Mouse (Mus musculus): Measurements from ENCODE around the gene Iyd.

Iyd gene

DNA sequence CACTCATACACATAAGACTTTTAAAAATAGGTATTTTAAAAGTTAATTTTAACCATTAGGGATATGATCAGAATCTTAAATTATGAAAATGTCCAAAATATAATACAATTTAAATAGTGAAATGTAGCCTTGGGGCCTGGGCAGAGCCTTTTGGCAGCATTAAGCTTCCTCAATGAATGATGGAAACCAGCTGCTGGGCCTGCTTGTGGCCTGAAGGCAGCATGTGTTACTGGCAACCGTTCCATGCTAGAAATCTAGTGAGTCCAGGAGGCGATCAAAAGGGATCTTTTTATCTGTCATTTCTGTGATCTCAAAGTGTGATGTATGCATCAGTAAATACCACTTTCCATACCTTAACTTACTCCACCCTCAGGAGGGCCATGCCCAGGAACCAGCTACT is 9.3 kb downstream of the Iyd start:
- no peak for DNase-seq (ENCODE audit: low spot score)

DNA sequence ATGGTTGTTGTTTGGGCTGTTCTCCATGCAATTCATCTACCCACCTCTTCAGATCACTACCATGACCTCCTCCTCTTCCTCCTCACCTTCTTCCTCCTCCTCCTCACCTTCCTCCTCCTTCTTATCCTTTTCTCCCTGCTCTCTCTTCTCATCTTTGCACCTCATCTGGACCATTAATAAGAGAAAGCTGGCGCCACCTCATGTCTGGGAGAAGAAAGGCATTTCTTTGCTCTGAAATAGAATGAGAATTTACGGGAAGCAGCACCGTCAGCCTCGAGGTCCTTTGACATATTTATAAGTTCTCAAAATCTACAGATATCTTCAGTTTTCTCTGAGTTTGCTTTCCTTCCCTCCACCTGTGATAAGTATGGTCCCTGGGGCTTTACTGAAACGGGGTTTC is 15.1 kb downstream of the Iyd start:
- DNase-seq (ENCODE audit: low spot score), result no peak

DNA sequence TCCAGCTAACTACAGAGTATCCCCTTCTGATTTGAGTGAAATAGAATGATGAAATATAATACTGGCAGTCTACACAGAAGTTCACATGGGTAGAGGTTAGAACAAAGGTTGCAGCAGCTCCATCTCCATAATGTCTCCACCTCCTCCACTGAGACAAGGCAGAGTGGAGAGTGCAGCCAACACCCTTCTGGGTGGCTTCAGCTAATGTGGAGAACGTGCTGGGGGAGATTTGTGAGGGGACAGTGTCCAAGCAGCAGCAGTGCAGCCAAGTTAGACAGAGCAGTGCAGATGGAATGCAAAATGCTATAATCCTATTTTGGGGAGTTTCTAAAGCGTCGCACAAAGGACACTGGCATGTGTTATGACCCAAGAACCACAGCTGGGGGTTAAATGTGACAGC is 16.5 kb downstream of the Iyd start:
- DNase-seq (ENCODE audit: low spot score), result no peak

DNA sequence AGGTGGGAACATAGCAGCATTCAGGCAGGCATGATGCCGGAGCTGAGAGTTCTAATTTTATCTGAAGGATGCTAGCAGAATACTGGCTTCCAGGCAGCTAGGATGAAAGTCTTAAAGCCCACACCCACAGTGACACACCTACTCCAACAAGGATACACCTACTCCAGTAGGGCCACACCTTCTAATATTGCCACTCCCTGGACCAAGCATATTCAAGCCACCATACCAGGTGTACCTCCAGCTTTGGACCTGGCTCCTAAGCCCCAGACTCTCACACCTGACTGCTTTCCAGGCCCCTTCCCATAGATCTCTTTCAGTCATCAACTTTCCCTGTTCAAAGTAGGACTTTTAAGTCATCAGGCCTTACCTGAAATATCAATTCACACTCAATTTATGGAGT is 19.1 kb downstream of the Iyd start:
- no peak for DNase-seq (ENCODE audit: low spot score)

DNA sequence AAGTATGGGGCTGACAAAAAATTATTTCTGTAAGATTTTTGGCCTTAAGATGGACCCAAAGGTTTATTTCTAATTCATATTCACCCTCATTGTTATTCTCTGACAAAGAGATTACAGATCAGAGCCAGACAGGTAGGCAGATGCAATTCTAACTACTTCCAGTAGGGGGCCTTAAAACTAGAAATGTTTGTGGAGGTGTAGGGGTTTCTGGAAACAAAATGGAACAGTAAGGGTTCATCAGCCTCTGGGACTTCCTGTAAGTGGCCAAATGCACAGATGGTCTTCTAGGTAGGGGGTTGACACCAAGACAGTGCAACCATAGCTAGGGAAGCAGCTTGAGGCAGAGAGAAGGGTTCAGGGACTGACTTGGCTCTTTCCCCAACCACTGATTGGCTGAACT is 22.1 kb downstream of the Iyd start:
- DNase-seq (ENCODE audit: low spot score), result no peak

DNA sequence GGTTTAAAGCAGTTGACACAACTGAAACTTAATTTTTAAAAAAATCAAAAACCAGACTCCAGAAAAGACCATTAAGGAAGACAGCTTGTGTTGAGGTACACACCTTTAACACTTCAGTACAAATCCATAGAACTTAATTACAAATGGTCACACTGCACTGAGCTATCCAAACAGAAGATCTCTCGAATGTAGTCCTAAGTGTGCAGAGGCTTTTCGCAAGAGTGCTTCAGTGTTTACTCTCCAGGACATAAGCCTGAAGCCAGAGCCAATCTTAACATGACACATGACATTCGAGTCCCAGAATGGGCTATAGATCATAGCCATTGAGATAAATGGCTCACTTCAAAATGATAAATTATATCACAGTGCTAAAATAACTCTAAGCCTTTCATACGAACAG is 25.1 kb downstream of the Iyd start:
- DNase-seq (ENCODE audit: low spot score), result no peak

DNA sequence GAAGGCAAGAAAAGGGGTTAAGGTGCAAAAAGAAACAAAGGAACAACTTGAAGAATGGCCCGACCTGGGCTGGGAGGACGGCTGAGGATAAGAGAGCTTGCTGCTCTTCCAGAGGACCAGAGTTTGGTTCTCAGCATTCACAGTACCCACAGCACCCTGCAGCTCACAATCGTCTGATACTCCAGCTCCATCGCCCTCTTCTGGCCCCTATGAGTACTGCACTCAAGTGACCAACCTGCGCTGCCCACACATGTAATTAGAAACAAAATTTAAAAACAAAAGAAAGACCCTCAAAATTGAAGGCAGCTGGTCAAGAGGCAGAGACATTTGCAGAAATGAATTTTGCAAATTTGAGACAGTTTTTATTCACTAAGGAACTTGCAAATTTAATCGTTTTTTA is 27.8 kb downstream of the Iyd start:
- no peak for DNase-seq (ENCODE audit: low spot score)

DNA sequence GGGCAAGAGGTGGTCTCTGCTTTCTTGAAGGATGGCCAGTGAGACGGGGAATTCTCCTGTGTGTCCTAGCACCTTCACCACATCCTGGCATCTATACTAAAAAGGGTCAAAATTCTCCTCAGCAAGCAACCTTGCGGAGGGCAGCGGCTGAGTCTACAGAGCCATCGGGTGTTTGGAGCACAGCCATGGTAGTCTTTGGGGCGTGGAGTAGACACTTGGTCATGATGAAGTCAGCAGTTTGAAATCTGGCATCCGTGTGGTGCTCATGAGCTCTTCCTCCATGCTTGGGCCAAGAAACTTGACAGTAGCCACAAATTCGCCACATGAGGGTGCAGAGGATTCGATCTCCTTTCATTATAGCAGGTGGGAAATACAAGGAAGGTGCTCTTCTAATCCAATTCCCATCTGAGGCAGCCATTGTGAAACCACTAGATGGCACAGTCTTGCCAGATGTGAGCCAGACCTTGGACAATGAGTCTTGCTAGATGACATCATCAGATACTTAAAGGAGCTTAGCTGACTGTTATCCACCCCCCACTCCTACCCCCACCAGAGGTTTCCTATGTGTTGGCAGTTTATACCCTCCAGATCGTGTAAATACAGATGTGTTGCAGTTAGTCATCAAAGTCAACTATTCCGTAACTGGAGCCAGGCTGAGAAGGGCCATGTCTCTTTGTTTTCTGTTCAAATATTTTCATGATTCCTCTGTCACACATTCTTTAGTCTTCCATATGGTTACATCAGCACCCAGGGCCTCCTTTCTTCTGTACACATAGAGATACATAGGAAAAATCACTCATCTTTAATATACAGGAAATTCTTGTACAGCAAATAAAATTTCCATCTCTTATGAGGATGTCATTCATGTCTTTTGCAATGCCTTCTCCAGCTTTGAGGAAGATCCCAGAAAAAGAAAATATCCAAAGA is 32.9 kb downstream of the Iyd start:
- DNase-seq (ENCODE audit: low spot score), result peak; percentile 33

DNA sequence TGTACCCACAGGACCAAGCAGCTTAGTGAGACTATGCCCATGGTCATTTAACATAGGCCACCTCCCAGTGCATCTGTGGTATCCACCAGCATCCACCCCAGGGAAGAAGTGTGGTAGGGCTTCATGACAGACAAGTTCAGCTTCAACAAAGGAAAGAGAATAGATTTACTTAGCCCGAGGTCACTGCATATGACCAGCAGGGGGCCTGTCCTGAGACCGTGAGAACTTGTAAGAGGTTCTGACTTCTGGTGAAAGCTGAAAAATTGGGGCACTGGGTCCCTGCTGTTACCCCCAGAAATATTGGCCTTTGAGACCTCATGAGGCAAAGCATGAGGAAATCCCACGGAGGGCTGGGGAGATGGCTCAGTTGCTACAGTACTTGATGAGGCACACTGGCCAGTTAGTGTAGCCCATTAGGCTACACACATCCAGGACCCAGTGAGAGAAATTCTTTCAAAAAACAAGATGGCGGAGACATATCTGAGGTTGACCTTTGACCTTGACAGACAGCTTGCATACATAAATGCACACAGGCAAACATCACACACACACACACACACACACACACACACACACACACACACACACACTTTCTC is 34.0 kb downstream of the Iyd start:
- no peak for DNase-seq (ENCODE audit: low spot score)

DNA sequence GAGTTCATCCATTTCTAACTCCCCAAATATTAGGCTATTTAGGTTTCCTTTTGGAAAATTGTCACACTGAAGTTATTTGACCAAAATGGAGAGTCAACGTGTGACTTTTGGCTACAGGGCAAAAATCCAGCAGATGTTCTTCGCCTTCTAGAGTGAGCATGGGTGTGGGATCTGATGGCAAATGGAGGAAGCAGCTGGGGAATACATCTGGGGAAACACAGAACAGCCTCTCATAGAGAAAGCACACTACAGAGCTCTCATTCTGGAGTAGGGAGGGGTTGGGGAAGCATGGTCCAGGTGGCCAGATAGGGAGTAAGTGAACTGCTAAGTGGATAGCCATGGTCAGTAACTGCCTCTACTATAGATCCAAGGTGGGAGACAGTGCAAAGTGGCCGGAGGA is 50.6 kb downstream of the Iyd start:
- no peak for DNase-seq (ENCODE audit: low spot score)

DNA sequence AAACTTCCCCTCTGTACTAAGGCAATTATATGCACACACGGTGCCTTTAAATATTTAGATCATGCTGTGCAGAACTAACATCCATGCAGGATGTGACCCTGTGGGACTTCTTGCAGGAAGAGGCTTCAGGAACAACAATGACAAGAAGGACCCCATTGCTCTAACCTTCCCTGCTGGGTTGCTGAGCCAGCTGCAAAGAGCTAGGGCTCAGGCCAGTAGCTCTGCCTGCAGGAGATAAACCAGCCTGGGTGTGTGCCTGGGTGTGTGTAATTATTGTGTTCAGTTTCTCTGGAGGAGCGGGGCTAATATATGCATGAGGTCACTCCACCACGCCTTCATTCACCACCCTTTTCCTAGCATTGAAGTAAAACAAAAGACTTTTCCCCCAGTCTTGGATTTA is 51.8 kb downstream of the Iyd start:
- no peak for DNase-seq (ENCODE audit: low spot score)

DNA sequence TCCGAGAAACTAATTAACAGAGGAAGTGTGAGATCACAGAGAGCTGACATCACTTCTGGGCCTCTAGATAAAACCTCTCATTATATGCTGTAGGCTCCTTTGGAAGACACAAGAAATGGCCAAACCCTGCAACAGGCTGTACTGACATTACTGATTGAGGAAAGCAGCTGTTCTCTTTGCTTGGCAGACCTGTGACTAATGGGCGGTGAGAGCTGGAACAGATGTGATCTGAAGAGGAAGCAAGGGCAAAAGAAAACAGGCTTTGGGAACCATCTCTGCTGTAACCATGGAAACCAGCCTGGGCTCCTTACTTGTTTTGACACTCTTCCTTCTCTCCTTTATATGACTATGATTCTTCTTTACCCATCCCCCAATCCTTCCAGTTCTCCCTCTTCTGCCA is 56.7 kb downstream of the Iyd start:
- no peak for DNase-seq (ENCODE audit: low spot score)

DNA sequence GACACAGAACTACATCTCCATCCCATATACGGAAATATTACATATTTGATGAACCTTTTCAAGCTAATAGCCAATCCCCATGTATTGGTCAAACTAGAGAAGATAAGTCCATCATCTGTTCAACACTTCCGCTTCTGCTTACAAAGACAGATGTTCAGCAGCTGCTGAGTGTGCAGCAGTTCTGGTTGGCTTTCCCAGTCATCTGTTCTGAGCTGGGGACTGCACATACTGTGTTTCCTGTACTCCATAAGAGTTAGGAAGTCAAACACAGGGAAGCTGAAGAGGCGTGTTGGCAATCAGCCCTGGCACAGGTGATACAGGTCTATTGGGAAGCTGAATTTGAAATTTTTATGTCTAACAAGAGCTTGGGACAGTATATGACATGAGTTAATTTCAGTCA is 57.7 kb downstream of the Iyd start:
- DNase-seq (ENCODE audit: low spot score), result no peak
